Mouse (Mus musculus) bone marrow macrophage, adult 2 months (primary cell): ENCODE results near the gene Armh3.

Experiments
- CTCF ChIP-seq: IDR thresholded peaks from 2 replicates; pipeline ENCODE4 v1.5.1; 2012; ENCODE audit warnings: low read depth, mild to moderate bottlenecking, low read length, moderate library complexity
- POLR2A ChIP-seq: IDR thresholded peaks from 2 replicates; pipeline ENCODE4 v1.6.1; 2012; ENCODE audit warnings: mild to moderate bottlenecking, low read depth, low read length, borderline replicate concordance

GRCm38 (mm10) chr19:45920299-45921090, 77.8 kb downstream of the Armh3 start:
- no peak for TF ChIP-seq CTCF
- no peak for TF ChIP-seq POLR2A
